Mouse (Mus musculus): ENCODE measurements around the gene Ablim2. TPM values are rescaled to one million over a fixed set of nuclear protein-coding genes. Genes with fewer than 3 reads are reported as not detected.
A peak's percentile ranks its signal among the peaks of the same experiment; 100 is the strongest.

Ablim2 gene
- polyA plus RNA-seq, 1 experiment from 2014 or later = 0.45 TPM

DNA sequence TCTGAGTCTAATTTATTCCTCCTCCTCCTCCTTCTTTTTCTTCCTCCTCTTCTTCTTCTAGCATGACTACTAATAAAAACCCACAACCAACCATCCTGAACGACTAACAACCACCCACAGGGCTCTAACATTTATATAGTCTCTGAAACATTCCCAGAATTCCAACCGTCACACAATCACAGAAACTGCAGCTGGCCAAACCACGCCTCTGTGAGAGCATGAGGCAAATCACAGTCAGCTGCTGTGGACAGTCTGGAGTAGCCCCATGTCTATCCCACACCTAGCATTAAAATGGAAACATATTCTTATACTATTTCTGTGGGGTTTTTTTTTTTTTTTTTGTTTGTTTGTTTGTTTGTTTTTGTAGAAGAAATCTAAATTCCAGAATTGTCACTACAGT lies 8.3 kb upstream of the Ablim2 start:
- Histone ChIP-seq H3K27ac (ENCODE audit: low read depth) (no peak overlapping the region), H3K36me3 (replicated peaks; ENCODE audit: insufficient read depth, low read length) (no peaks in the 10 kb centered on the region), H3K4me3 (ENCODE audit: low read depth, low read length) (no peak overlapping the region), H3K27me3 (ENCODE audit: insufficient read depth, low read length) (no peaks in the 10 kb centered on the region), H3K9ac (replicated peaks) (no peak overlapping the region), H3K4me1 (ENCODE audit: insufficient read depth) (no peaks in the 10 kb centered on the region), H3K4me2 (ENCODE audit: low read depth, low read length) (no peak overlapping the region), H3K9me3 (ENCODE audit: low read length) (no peaks in the 10 kb centered on the region)
- no peak for ATAC-seq
- WGBS (ENCODE audit: insufficient replicate concordance) = 46% methylated on average over 3 of the region's 3 CpGs
- TF ChIP-seq CTCF (IDR thresholded peaks at IDR 0.05; ENCODE audit: low read depth) = no peak
- no peak for TF ChIP-seq EP300 (IDR thresholded peaks at IDR 0.05; ENCODE audit: low read depth)
- DNase-seq = no peak

DNA sequence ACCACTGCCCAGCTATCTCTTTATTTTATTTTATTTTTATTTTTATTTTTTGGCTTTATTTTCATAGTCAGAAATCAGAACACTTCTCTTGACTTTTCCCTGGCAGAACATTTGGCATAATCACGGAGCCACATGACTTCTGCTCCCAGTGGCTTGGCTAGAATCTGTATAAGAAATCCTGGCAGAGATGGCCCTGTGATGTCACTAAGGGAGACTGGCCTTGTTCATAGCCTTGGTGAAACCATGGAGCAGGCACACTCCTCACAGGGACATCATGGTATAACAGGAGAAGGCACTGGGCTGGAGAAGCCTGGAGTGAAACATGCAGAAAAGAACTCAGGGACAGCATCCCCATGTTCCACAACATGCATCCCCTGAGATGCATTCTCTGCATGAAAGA lies 7.7 kb upstream of the Ablim2 start:
- Histone ChIP-seq H3K4me3 (ENCODE audit: low read depth, low read length) (no peak overlapping the region), H3K27ac (ENCODE audit: low read depth) (no peak overlapping the region), H3K4me1 (ENCODE audit: insufficient read depth) (no peaks in the 10 kb centered on the region), H3K36me3 (replicated peaks; ENCODE audit: insufficient read depth, low read length) (no peaks in the 10 kb centered on the region), H3K27me3 (ENCODE audit: insufficient read depth, low read length) (peaks cover 3% of the 10 kb centered on the region; the same call in 1 of the 2 replicates), H3K9me3 (ENCODE audit: low read length) (no peaks in the 10 kb centered on the region), H3K4me2 (ENCODE audit: low read depth, low read length) (no peak overlapping the region), H3K9ac (replicated peaks) (no peak overlapping the region)
- 69% methylated on average over 1 of the region's 1 CpGs for WGBS (ENCODE audit: insufficient replicate concordance)
- ATAC-seq (no peak), DNase-seq (no peak)
- TF ChIP-seq EP300 (IDR thresholded peaks at IDR 0.05; ENCODE audit: low read depth) = no peak
- TF ChIP-seq CTCF (IDR thresholded peaks at IDR 0.05; ENCODE audit: low read depth) = no peak

DNA sequence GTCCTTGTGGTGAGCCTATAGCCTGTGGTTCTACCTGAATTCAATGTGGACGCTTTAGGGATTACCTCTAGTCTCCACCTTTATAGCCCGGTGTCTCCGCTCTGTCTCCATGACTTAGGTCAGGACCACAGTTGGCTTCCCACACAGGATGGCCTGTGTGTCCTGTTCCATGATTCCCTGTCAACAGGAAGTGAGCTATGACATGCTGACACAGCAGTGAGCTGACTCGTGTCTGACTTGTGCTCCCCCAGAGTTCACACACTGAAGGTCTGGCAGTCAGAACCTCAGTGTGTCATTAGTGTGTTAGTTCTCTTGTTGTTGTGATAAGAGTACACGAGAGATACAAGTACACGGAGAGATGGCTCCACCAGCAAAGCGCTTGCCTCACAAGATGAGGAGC lies 6.7 kb upstream of the Ablim2 start:
- Histone ChIP-seq H3K9ac (replicated peaks) (no peak overlapping the region), H3K27ac (ENCODE audit: low read depth) (no peak overlapping the region), H3K4me1 (ENCODE audit: insufficient read depth) (no peaks in the 10 kb centered on the region), H3K36me3 (replicated peaks; ENCODE audit: insufficient read depth, low read length) (no peaks in the 10 kb centered on the region), H3K27me3 (ENCODE audit: insufficient read depth, low read length) (peaks cover 5% of the 10 kb centered on the region; the same call in 1 of the 2 replicates), H3K4me2 (ENCODE audit: low read depth, low read length) (no peak overlapping the region), H3K4me3 (ENCODE audit: low read depth, low read length) (no peak overlapping the region), H3K9me3 (ENCODE audit: low read length) (no peaks in the 10 kb centered on the region)
- ATAC-seq = peak; percentile 41
- 62% methylated on average over 7 of the region's 7 CpGs for WGBS (ENCODE audit: insufficient replicate concordance)
- DNase-seq = no peak
- no peak for TF ChIP-seq EP300 (IDR thresholded peaks at IDR 0.05; ENCODE audit: low read depth)
- no peak for TF ChIP-seq CTCF (IDR thresholded peaks at IDR 0.05; ENCODE audit: low read depth)

DNA sequence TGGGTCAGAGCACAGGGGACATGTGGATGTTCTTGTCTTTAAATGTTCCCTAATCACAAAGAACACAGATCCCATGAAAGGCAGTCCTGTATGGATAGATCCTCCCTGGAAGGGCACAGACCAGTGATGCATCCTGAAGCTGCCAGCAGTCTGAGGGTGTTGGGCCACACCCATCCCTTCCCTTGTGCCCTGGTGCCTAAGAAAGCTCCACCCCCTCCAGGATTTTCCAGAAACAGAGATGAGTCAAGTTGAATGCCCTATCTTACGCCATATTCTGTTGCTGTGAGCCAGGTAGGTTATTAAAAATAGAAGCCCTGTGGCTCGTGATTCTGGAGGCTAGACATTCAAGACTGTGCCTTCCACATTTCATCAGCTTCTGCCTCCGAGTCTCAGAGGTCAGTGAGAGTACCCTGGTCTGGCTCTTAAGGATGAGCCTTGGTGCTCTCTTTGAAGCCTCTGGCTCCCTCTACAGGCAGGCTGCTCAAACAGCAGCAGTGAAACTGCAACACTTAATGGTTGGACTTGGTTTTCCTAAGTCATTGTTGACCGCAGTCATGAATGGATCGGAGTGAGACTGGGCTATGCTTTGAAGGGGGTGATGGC lies 2.4 kb upstream of the Ablim2 start:
- Histone ChIP-seq H3K9ac (replicated peaks) (no peak overlapping the region), H3K4me2 (ENCODE audit: low read depth, low read length) (no peak overlapping the region), H3K27ac (ENCODE audit: low read depth) (no peak overlapping the region), H3K36me3 (replicated peaks; ENCODE audit: insufficient read depth, low read length) (no peaks in the 10 kb centered on the region), H3K27me3 (ENCODE audit: insufficient read depth, low read length) (peaks cover 29% of the 10 kb centered on the region), H3K4me1 (ENCODE audit: insufficient read depth) (peaks cover 6% of the 10 kb centered on the region; the same call in 1 of the 2 replicates), H3K9me3 (ENCODE audit: low read length) (no peaks in the 10 kb centered on the region), H3K4me3 (ENCODE audit: low read depth, low read length) (no peak overlapping the region)
- 17% methylated on average over 5 of the region's 5 CpGs for WGBS (ENCODE audit: insufficient replicate concordance)
- DNase-seq = peak; percentile 60
- peak; percentile 92 for TF ChIP-seq CTCF (IDR thresholded peaks at IDR 0.05; ENCODE audit: low read depth)
- TF ChIP-seq EP300 (IDR thresholded peaks at IDR 0.05; ENCODE audit: low read depth) = no peak
- no peak for ATAC-seq

DNA sequence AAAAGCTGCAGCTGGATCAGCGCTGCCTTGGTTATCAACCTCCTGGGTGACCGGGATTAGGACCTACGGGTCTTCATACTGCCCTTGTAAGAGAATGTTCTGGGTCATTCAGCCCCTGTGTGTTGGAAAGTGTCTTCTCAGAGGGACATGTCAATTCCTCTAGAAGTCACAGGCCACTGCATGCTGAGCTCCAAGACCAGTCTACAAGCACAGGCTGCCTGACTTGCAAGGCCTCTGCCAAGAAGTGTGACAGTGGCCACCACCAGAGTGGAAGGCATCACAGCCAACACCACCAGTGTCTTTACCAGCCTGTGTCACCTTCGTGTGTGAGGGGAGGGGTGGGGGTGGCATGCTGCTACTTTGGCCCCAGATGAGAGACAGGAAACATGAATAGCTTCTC lies 1.7 kb upstream of the Ablim2 start:
- no peaks in the 10 kb centered on the region for H3K9me3 ChIP-seq (ENCODE audit: low read length)
- DNase-seq (no peak), ATAC-seq (no peak)
- no peak overlapping the region for H3K27ac ChIP-seq (ENCODE audit: low read depth)
- no peak overlapping the region for H3K4me3 ChIP-seq (ENCODE audit: low read depth, low read length)
- H3K9ac ChIP-seq (replicated peaks) = no peak overlapping the region
- H3K4me1 ChIP-seq (ENCODE audit: insufficient read depth) = peaks cover 6% of the 10 kb centered on the region; the same call in 1 of the 2 replicates
- H3K36me3 ChIP-seq (replicated peaks; ENCODE audit: insufficient read depth, low read length) = no peaks in the 10 kb centered on the region
- no peak overlapping the region for H3K4me2 ChIP-seq (ENCODE audit: low read depth, low read length)
- WGBS (ENCODE audit: insufficient replicate concordance) = 72% methylated on average over 4 of the region's 4 CpGs
- H3K27me3 ChIP-seq (ENCODE audit: insufficient read depth, low read length) = peaks cover 29% of the 10 kb centered on the region
- TF ChIP-seq EP300 (IDR thresholded peaks at IDR 0.05; ENCODE audit: low read depth) (no peak), CTCF (IDR thresholded peaks at IDR 0.05; ENCODE audit: low read depth) (no peak)

DNA sequence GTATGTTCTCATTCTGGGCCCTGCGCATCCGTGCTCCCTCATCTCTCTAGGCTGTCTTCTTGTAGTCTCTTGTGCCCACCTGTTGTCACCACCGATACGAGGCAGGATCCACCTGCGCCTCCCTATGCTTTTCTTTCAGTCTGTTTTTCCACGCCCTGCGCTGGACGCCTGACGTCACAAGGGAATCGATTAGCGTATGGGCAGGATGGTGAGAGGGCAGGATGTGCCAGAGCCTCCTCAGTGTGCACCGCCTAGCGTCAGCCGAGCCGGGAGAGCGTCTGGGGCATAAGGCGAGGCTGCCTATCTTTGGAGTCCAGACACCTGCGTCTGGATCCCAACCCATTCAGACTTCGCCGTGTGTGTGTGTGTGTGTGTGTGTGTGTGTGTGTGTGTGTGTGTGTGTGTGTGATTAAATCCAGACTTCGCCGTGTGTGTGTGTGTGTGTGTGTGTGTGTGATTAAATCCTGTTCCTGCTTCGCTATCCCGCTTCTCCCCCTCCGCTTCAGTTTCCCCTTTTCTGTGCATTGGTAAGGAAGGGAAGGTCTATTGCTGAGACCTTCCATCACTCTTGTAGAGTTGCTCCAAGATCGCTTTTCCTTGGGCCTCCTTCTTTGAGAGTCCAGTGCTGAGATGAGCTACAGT lies 562 bp upstream of the Ablim2 start:
- H3K36me3 ChIP-seq (replicated peaks; ENCODE audit: insufficient read depth, low read length) = no peaks in the 10 kb centered on the region
- H3K4me1 ChIP-seq (ENCODE audit: insufficient read depth) = peaks cover 6% of the 10 kb centered on the region; the same call in 1 of the 2 replicates
- H3K4me2 ChIP-seq (ENCODE audit: low read depth, low read length) = peak overlapping the region; percentile 96
- no peak overlapping the region for H3K27ac ChIP-seq (ENCODE audit: low read depth)
- no peak overlapping the region; the same call in 1 of the 2 replicates for H3K9ac ChIP-seq (replicated peaks)
- TF ChIP-seq EP300 (IDR thresholded peaks at IDR 0.05; ENCODE audit: low read depth) (no peak), CTCF (IDR thresholded peaks at IDR 0.05; ENCODE audit: low read depth) (peak; percentile 23; the same call in 1 of the 2 replicates)
- peak; percentile 80 for ATAC-seq
- peaks cover 29% of the 10 kb centered on the region for H3K27me3 ChIP-seq (ENCODE audit: insufficient read depth, low read length)
- peak overlapping the region; percentile 58 for H3K4me3 ChIP-seq (ENCODE audit: low read depth, low read length)
- DNase-seq = peak; percentile 68
- no peaks in the 10 kb centered on the region for H3K9me3 ChIP-seq (ENCODE audit: low read length)
- WGBS (ENCODE audit: insufficient replicate concordance) = 7% methylated on average over 26 of the region's 26 CpGs
